Mouse (Mus musculus) spleen, adult 2 months (tissue): ENCODE measurements around the gene Grik5.

ENCODE experiments used
- CTCF ChIP-seq: fragments of 200-500 bp; IDR thresholded peaks from 2 replicates; pipeline ENCODE4 v1.5.1; 2011; ENCODE audit warnings: mild to moderate bottlenecking, inconsistent platforms; ENCODE audit not compliant: insufficient read depth, insufficient read length, insufficient replicate concordance; ENCODE audit errors: extremely low read depth
- POLR2A ChIP-seq: fragments of 200-500 bp; IDR thresholded peaks from 2 replicates; pipeline ENCODE4 v1.6.1; 2011; ENCODE audit warnings: low read depth, low read length, inconsistent platforms

- TF ChIP-seq POLR2A (no peak), CTCF (no peak)
These were observed 71.4 kb downstream of the Grik5 start for GRCm38 (mm10) chr7:25000711-25001110.
